Mouse (Mus musculus) spleen, postnatal 4 days (tissue): ENCODE measurements around the gene Shisal2b.
"Not testable (repeated sequence)": the region's sequence is repeated elsewhere in the genome, so short reads cannot be mapped to it uniquely, and the experiment has no call there.

Experiments used
- DNase-seq, 2 experiments: peaks; one replicate each; pipeline ENCODE4 v3.0.0; 2022; ENCODE audit warnings: low spot score in 2 of 2

Shisal2b gene

GRCm38 (mm10) chr13:104863127-104863979, at the start of gene Shisal2b:
TSS of gene Shisal2b (minus strand) at chr13:104863893.
- DNase-seq: peak; percentile 13 to 68

GRCm38 (mm10) chr13:104911626-104912025, 47.9 kb upstream of the Shisal2b start:
- DNase-seq: not testable (repeated sequence)

GRCm38 (mm10) chr13:104911006-104911405, 47.3 kb upstream of the Shisal2b start:
- not testable (repeated sequence) for DNase-seq

GRCm38 (mm10) chr13:104908691-104909090, 45.0 kb upstream of the Shisal2b start:
- DNase-seq: no peak

- DNase-seq: no peak
Measured at GRCm38 (mm10) chr13:104894771-104895170, 31.1 kb upstream of the Shisal2b start.

GRCm38 (mm10) chr13:104892337-104892736, 28.6 kb upstream of the Shisal2b start:
- DNase-seq: no peak

- no peak for DNase-seq
Measured at GRCm38 (mm10) chr13:104886308-104887032, 22.8 kb upstream of the Shisal2b start.

GRCm38 (mm10) chr13:104883566-104884249, 20.0 kb upstream of the Shisal2b start:
- DNase-seq: no peak

- DNase-seq: no peak
Measured at GRCm38 (mm10) chr13:104878508-104878907, 14.8 kb upstream of the Shisal2b start.

GRCm38 (mm10) chr13:104869907-104870306, 6.2 kb upstream of the Shisal2b start:
- DNase-seq: no peak

- DNase-seq: no peak
Measured at GRCm38 (mm10) chr13:104866726-104867125, 3.0 kb upstream of the Shisal2b start.

- DNase-seq: no peak
Measured at GRCm38 (mm10) chr13:104853645-104854044, 10.0 kb downstream of the Shisal2b start.

GRCm38 (mm10) chr13:104843295-104844089, 20.2 kb downstream of the Shisal2b start:
- no peak for DNase-seq

- DNase-seq: no peak
Measured at GRCm38 (mm10) chr13:104841937-104842336, 21.8 kb downstream of the Shisal2b start.

- no peak for DNase-seq
Measured at GRCm38 (mm10) chr13:104837628-104838027, 26.1 kb downstream of the Shisal2b start.

GRCm38 (mm10) chr13:104832811-104833210, 30.9 kb downstream of the Shisal2b start:
- DNase-seq: no peak

- no peak for DNase-seq
Measured at GRCm38 (mm10) chr13:104825470-104825869, 38.2 kb downstream of the Shisal2b start.

GRCm38 (mm10) chr13:104822411-104822838, 41.3 kb downstream of the Shisal2b start:
- no peak for DNase-seq

GRCm38 (mm10) chr13:104821908-104822307, 41.8 kb downstream of the Shisal2b start:
- no peak for DNase-seq

GRCm38 (mm10) chr13:104821192-104821591, 42.5 kb downstream of the Shisal2b start:
- DNase-seq: no peak

- DNase-seq: no peak
Measured at GRCm38 (mm10) chr13:104817696-104818095, 46.0 kb downstream of the Shisal2b start.
